Mouse (Mus musculus) stomach, postnatal 0 days (tissue): ENCODE results near the gene Scarf2. TPM values are rescaled to one million over a fixed set of nuclear protein-coding genes. Genes with fewer than 3 reads are reported as not detected.

Experiments used
- ATAC-seq: fragments of 200-750 bp; cut with Nextera tagmentation; 2 replicates; pipeline ENCODE4 v1.8.0; 2017; ENCODE audit not compliant: low FRiP score, low TSS enrichment
- DNase-seq: peaks from one replicate; pipeline ENCODE4 v3.0.0-alpha.2; 2016; ENCODE audit warnings: low spot score
- H3K27ac ChIP-seq: fragments of 300-500 bp; sonication (generic); replicated peaks from 2 replicates; pipeline ENCODE4 v1.5.1; 2014; ENCODE audit warnings: mild to moderate bottlenecking, control low read depth
- H3K27me3 ChIP-seq: fragments of 300-500 bp; sonication (generic); 2 replicates; pipeline ENCODE4 v1.6.1; 2014; ENCODE audit warnings: low read length; ENCODE audit not compliant: control insufficient read depth, insufficient read depth
- H3K36me3 ChIP-seq: fragments of 300-500 bp; sonication (generic); 2 replicates; pipeline ENCODE4 v1.6.1; 2014; ENCODE audit warnings: low read length, mixed read lengths; ENCODE audit not compliant: control insufficient read depth, insufficient read depth
- H3K4me1 ChIP-seq: fragments of 300-500 bp; sonication (generic); replicated peaks from 2 replicates; pipeline ENCODE4 v1.6.1; 2014; ENCODE audit warnings: antibody characterized with exemption; ENCODE audit not compliant: control insufficient read depth, insufficient read depth
- H3K4me2 ChIP-seq: fragments of 300-500 bp; sonication (generic); replicated peaks from 2 replicates; pipeline ENCODE4 v1.6.1; 2014; ENCODE audit warnings: low read depth, mild to moderate bottlenecking, control low read depth, moderate library complexity
- H3K4me3 ChIP-seq: fragments of 300-500 bp; sonication (generic); 2 replicates; pipeline ENCODE4 v1.5.1; 2014; ENCODE audit warnings: low read depth, low read length, control low read depth
- H3K9ac ChIP-seq: fragments of 300-500 bp; sonication (generic); 2 replicates; pipeline ENCODE4 v1.6.1; 2014; ENCODE audit warnings: mild to moderate bottlenecking, low read length, control low read depth, mixed read lengths
- H3K9me3 ChIP-seq: fragments of 300-500 bp; sonication (generic); 2 replicates; pipeline ENCODE4 v1.6.1; 2016; ENCODE audit warnings: low read length; ENCODE audit not compliant: control insufficient read depth
- CTCF ChIP-seq: IDR thresholded peaks from 2 replicates; pipeline ENCODE4 v1.5.1; 2016; ENCODE audit warnings: antibody characterized with exemption, low read depth, mild to moderate bottlenecking, moderate library complexity
- EP300 ChIP-seq: optimal IDR thresholded peaks from 2 replicates; pipeline ENCODE3; 2016; ENCODE audit warnings: antibody characterized with exemption
- WGBS: fragments of 180-500 bp; shearing (Covaris S2); extraction: QIAGEN DNeasy Blood & Tissue Kit; methylation state at CpG from one replicate; pipeline ENCODE4 v1.1.7; 2014; 5-methylcytosine and 5-hydroxymethylcytosine counted together
- polyA plus RNA-seq: library from polyadenylated mRNA; unstranded; fragments of >200 nt; fragmentation: Nextera tagmentation; extraction: Ambion mirVana; gene quantifications from 2 replicates; pipeline ENCODE4 v1.2.1, GENCODE M21; 2015

Gene Scarf2
- polyA plus RNA-seq, 1 experiment from 2014 or later = 7.8 TPM

DNA sequence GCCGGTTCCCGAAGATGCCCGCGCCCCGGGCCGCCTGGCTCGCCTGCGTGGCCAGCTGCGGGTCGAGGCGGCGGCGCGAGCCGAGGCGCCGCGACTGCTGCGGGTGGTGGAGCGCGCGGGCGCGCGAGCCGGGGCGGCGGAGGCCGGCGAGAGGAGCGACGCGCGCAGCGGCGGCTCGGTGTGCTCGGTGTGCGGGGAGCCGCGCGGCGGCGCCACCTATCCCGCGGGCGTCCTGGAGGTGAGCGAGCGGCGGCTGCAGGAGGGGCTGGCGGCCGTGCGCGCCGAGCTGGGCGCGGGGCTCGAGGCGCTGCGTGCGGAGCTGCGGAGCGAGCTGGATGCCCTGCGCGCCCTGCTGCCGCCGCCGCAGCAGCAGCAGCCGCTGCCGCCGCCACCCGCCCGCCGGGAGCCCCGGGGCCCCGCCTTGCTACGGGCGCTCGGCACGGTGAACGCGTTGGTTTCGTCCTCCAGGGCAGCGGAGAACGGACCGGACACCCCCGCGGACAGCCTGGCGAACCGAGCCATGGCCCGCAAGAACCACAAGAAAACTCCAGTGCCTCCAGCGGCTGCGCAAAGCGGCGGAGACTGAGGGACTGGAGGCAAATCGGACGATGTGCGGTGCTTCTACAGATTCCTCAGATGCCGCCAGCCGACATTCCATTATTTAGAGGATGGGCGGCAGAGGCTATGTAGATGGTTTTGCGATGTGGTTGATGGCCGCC is 36.8 kb downstream of the Scarf2 start:
- H3K27ac ChIP-seq = no peak overlapping the region
- peak overlapping the region; percentile 48 for H3K4me3 ChIP-seq
- H3K4me2 ChIP-seq = peak overlapping the region; percentile 93
- ATAC-seq (peak; percentile 24; the same call in 1 of the 2 replicates), DNase-seq (peak; percentile 37)
- no peaks in the 10 kb centered on the region for H3K4me1 ChIP-seq
- under 1% methylated on average over 56 of the region's 103 CpGs for WGBS
- no peaks in the 10 kb centered on the region for H3K9me3 ChIP-seq
- TF ChIP-seq EP300 (no peak), CTCF (no peak)
- peak overlapping the region; percentile 38; the same call in 1 of the 2 replicates for H3K9ac ChIP-seq
- peaks cover 22% of the 10 kb centered on the region; the same call in 1 of the 2 replicates for H3K27me3 ChIP-seq
- no peaks in the 10 kb centered on the region for H3K36me3 ChIP-seq

- TF ChIP-seq EP300 (no peak), CTCF (no peak)
- 50% methylated on average over 7 of the region's 7 CpGs for WGBS
- Histone ChIP-seq H3K9ac (no peak overlapping the region), H3K9me3 (no peaks in the 10 kb centered on the region), H3K27me3 (peaks cover 22% of the 10 kb centered on the region; the same call in 1 of the 2 replicates), H3K4me1 (no peaks in the 10 kb centered on the region), H3K36me3 (no peaks in the 10 kb centered on the region), H3K4me3 (no peak overlapping the region), H3K27ac (no peak overlapping the region), H3K4me2 (no peak overlapping the region; the same call in 1 of the 2 replicates)
- ATAC-seq (no peak), DNase-seq (no peak)
These were observed 37.5 kb downstream of the Scarf2 start for GRCm38 (mm10) chr16:17834543-17834942.

DNA sequence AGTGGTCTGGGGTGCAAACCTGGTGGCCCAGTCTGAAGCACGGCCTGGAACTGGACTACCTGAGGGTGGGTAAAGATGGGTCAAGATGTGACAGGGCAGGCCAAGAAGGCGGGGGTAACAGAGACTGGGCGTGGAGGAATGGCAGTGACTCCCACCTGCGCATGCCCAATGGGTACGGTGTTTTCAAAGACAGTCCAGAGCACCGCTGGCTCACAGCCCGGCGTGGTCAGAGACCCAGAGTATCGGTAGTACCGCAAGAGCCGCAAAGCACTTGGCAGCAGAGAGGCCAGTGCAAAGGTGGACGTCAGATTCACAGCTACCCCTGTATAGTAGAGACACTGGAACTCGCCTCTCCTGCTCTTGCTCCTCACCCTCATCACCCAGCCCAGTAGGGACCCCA is 38.4 kb downstream of the Scarf2 start:
- Histone ChIP-seq H3K9ac (no peak overlapping the region), H3K4me2 (no peak overlapping the region), H3K9me3 (no peaks in the 10 kb centered on the region), H3K4me1 (no peaks in the 10 kb centered on the region), H3K4me3 (no peak overlapping the region), H3K27ac (no peak overlapping the region), H3K27me3 (peaks cover 22% of the 10 kb centered on the region; the same call in 1 of the 2 replicates), H3K36me3 (0 out of 2 replicates have a peak, but pooled peaks cover 3% of the 10 kb centered on the region)
- WGBS = 43% methylated on average over 13 of the region's 13 CpGs
- ATAC-seq (no peak), DNase-seq (no peak)
- TF ChIP-seq CTCF = no peak
- TF ChIP-seq EP300 = no peak

DNA sequence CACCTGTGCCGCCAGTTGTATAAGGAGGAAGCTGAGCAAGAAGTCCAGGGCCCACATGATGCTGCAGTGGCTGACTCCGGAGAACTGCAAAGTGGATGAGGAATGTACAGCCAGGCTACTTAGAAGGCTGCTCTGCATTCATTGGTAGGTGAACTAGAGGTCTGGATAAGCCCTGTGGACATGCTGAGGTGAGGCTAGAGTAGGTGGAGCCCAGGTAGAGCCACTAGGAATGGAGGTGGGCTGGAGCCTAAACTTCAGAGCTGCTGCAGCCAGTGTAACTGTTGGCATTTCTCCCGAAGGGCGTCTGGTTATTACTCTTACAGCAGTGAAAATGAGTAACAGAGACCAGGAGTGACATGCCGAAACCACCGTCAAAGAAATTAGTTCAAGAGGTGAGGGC is 41.0 kb downstream of the Scarf2 start, which contains the start of gene Car15:
Gene Car15, minus strand, starts transcription at position 314 of the 400 bp plus-strand sequence.
- Histone ChIP-seq H3K4me2 (no peak within 1 kb of the TSS), H3K9me3 (no peaks in the 10 kb centered on the region), H3K27me3 (peaks cover 13% of the 10 kb centered on the region; the same call in 1 of the 2 replicates), H3K4me1 (no peaks in the 10 kb centered on the region), H3K4me3 (no peak within 1 kb of the TSS), H3K9ac (no peak within 1 kb of the TSS), H3K27ac (no peak within 1 kb of the TSS), H3K36me3 (peaks cover 24% of the 10 kb centered on the region)
- DNase-seq (no peak), ATAC-seq (no peak)
- TF ChIP-seq EP300 (no peak), CTCF (no peak)
- WGBS = 72% methylated on average over 6 of the region's 6 CpGs

DNA sequence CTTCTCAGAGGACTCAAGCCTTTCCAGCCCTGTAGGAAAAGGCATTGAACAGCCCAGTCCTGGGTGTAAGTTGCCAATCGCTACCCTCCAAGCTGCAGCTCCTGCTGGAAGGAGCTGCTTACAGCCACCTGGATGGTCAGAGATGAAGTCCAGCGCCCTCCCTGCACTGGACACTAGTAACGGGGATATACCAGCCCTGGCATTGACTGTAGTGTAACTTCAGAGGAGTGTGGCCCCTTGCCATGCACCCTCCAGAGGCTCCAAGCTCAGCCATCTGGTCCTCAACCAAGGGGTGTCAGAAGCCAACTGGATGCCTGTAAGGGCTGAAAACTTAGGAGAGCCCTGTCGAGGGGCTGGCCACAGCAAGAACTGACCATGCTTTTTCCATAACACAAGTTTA is 42.9 kb downstream of the Scarf2 start:
- WGBS = 84% methylated on average over 4 of the region's 4 CpGs
- H3K36me3 ChIP-seq = peaks cover 30% of the 10 kb centered on the region
- H3K4me3 ChIP-seq = no peak overlapping the region
- DNase-seq (no peak), ATAC-seq (no peak)
- no peak overlapping the region for H3K27ac ChIP-seq
- no peaks in the 10 kb centered on the region for H3K4me1 ChIP-seq
- TF ChIP-seq EP300 (no peak), CTCF (no peak)
- no peaks in the 10 kb centered on the region for H3K9me3 ChIP-seq
- no peak overlapping the region for H3K9ac ChIP-seq
- H3K27me3 ChIP-seq = peaks cover 3% of the 10 kb centered on the region; the same call in 1 of the 2 replicates
- no peak overlapping the region for H3K4me2 ChIP-seq

DNA sequence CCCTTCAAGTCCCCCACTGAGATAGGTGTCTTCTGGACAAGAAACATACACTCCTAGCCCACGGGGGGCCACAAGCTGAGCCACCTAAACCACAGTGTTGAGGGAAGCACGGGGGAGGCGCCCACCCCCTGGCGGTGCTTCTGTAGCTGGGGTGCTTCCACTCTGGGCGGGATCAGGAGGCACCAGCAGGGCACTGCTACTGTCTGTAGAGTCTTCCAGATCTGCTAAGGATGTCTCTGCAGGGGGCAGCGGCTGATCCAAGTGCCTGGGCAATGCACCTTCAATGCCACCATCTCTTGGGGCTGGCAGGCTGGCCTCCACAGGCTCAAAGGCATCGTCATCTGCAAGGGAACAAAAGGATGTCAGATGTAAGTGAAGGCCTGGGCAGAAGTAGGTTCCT is 45.4 kb downstream of the Scarf2 start:
- H3K9me3 ChIP-seq = no peaks in the 10 kb centered on the region
- TF ChIP-seq CTCF (no peak), EP300 (no peak)
- 91% methylated on average over 7 of the region's 7 CpGs for WGBS
- peaks cover 40% of the 10 kb centered on the region for H3K36me3 ChIP-seq
- H3K4me1 ChIP-seq = no peaks in the 10 kb centered on the region
- no peaks in the 10 kb centered on the region for H3K27me3 ChIP-seq
- ATAC-seq (no peak), DNase-seq (no peak)
- no peak overlapping the region for H3K9ac ChIP-seq
- no peak overlapping the region for H3K27ac ChIP-seq
- H3K4me3 ChIP-seq = no peak overlapping the region
- H3K4me2 ChIP-seq = no peak overlapping the region
